Mouse (Mus musculus) lung, postnatal 0 days (tissue): ENCODE measurements at regions not wholly inside any gene's neighbourhood (a gene's known extent, or its start where the extent isn't known, plus 50 kb on each side); places are given as distances from the start of the nearest gene placed in this dataset.

Experiments used
- ATAC-seq: fragments of 200-750 bp; cut with Nextera tagmentation; 2 replicates; pipeline ENCODE4 v1.8.0; 2017; ENCODE audit warnings: moderate library complexity
- DNase-seq: peaks from one replicate; pipeline ENCODE4 v3.0.0-alpha.2; 2016; ENCODE audit warnings: low spot score
- H3K27ac ChIP-seq: fragments of 300-500 bp; sonication (generic); 2 replicates; pipeline ENCODE4 v1.5.1; 2014; ENCODE audit warnings: antibody characterized with exemption, mild to moderate bottlenecking, low read length, mixed read lengths
- H3K27me3 ChIP-seq: fragments of 300-500 bp; sonication (generic); replicated peaks from 2 replicates; pipeline ENCODE4 v1.6.1; 2014; ENCODE audit warnings: low read length, mixed read lengths; ENCODE audit not compliant: insufficient read depth
- H3K36me3 ChIP-seq: fragments of 300-500 bp; sonication (generic); 2 replicates; pipeline ENCODE4 v1.6.1; 2014; ENCODE audit warnings: low read length, mixed read lengths; ENCODE audit not compliant: insufficient read depth
- H3K4me1 ChIP-seq: fragments of 300-500 bp; sonication (generic); 2 replicates; pipeline ENCODE4 v1.6.1; 2014; ENCODE audit warnings: antibody characterized with exemption, low read depth, low read length, mixed read lengths; ENCODE audit not compliant: insufficient read depth
- H3K4me2 ChIP-seq: fragments of 300-500 bp; sonication (generic); replicated peaks from 2 replicates; pipeline ENCODE4 v1.6.1; 2014; ENCODE audit warnings: low read depth, mild to moderate bottlenecking, low read length, moderate library complexity, mixed read lengths
- H3K4me3 ChIP-seq: fragments of 300-500 bp; sonication (generic); 2 replicates; pipeline ENCODE4 v1.5.1; 2014; ENCODE audit warnings: low read depth, low read length
- H3K9ac ChIP-seq: fragments of 300-500 bp; sonication (generic); replicated peaks from 2 replicates; pipeline ENCODE4 v1.6.1; 2014; ENCODE audit warnings: low read depth, mild to moderate bottlenecking
- H3K9me3 ChIP-seq: fragments of 300-500 bp; sonication (generic); 2 replicates; pipeline ENCODE4 v1.6.1; 2016; ENCODE audit warnings: low read length, mixed read lengths
- CTCF ChIP-seq: IDR thresholded peaks from 2 replicates; pipeline ENCODE4 v1.5.1; 2016; ENCODE audit warnings: antibody characterized with exemption, mild to moderate bottlenecking
- EP300 ChIP-seq: IDR thresholded peaks from 2 replicates; pipeline ENCODE4 v1.6.1; 2016; ENCODE audit warnings: antibody characterized with exemption, mild to moderate bottlenecking, control low read depth
- WGBS: fragments of 180-500 bp; shearing (Covaris S2); extraction: QIAGEN DNeasy Blood & Tissue Kit; methylation state at CpG from one replicate; pipeline ENCODE4 v1.1.7; 2014; 5-methylcytosine and 5-hydroxymethylcytosine counted together

GRCm38 (mm10) chr2:11416122-11416521, 137.8 kb downstream of the Pfkfb3 start:
- Histone ChIP-seq H3K9ac (no peak overlapping the region), H3K4me3 (no peak overlapping the region), H3K9me3 (no peaks in the 10 kb centered on the region), H3K27me3 (no peaks in the 10 kb centered on the region), H3K4me2 (no peak overlapping the region), H3K27ac (no peak overlapping the region), H3K36me3 (no peaks in the 10 kb centered on the region), H3K4me1 (no peaks in the 10 kb centered on the region)
- WGBS = 79% methylated on average over 11 of the region's 11 CpGs
- no peak for DNase-seq
- TF ChIP-seq CTCF (no peak), EP300 (no peak)
- no peak for ATAC-seq

- Histone ChIP-seq H3K27ac (no peak overlapping the region), H3K36me3 (no peaks in the 10 kb centered on the region), H3K27me3 (no peaks in the 10 kb centered on the region), H3K4me2 (no peak overlapping the region), H3K4me1 (no peaks in the 10 kb centered on the region), H3K9me3 (no peaks in the 10 kb centered on the region), H3K9ac (no peak overlapping the region), H3K4me3 (no peak overlapping the region)
- ATAC-seq = no peak
- DNase-seq = no peak
- WGBS = 94% methylated on average over 6 of the region's 6 CpGs
- no peak for TF ChIP-seq CTCF
- no peak for TF ChIP-seq EP300
Observed at GRCm38 (mm10) chr2:11412521-11412920, 141.4 kb downstream of the Pfkfb3 start.

DNA sequence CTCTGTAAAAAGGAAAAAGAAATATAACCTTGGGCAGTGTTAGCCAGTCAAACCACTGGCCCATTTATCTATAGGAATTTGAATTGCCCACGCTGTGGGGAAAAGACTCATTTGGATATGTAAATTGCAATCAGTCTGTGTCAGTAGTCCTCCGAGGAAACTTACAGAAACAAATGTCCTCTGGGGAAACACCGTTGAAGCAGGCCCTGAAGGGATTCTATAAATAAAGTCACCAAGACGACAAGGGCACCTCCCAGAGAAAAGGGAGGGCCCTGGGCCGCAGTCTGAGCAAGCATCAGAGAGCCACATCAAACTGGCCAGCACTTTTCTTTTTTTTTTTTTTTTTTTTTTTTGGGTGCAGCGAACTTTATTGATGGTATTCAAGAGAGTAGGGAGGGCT, 145.4 kb downstream of the Pfkfb3 start:
- no peak overlapping the region for H3K27ac ChIP-seq
- no peaks in the 10 kb centered on the region for H3K9me3 ChIP-seq
- H3K9ac ChIP-seq = no peak overlapping the region
- no peak for DNase-seq
- H3K27me3 ChIP-seq = no peaks in the 10 kb centered on the region
- no peak overlapping the region for H3K4me3 ChIP-seq
- no peak for TF ChIP-seq CTCF
- 64% methylated on average over 5 of the region's 6 CpGs for WGBS
- H3K4me1 ChIP-seq = no peaks in the 10 kb centered on the region
- no peak for ATAC-seq
- no peak overlapping the region for H3K4me2 ChIP-seq
- no peaks in the 10 kb centered on the region for H3K36me3 ChIP-seq

- TF ChIP-seq EP300 (no peak), CTCF (no peak)
- H3K9ac ChIP-seq = no peak overlapping the region
- no peaks in the 10 kb centered on the region for H3K9me3 ChIP-seq
- no peak overlapping the region for H3K4me2 ChIP-seq
- H3K27me3 ChIP-seq = no peaks in the 10 kb centered on the region
- WGBS = 58% methylated on average over 1 of the region's 1 CpGs
- no peak overlapping the region for H3K4me3 ChIP-seq
- no peak for ATAC-seq
- no peaks in the 10 kb centered on the region for H3K4me1 ChIP-seq
- DNase-seq = no peak
- no peak overlapping the region for H3K27ac ChIP-seq
- no peaks in the 10 kb centered on the region for H3K36me3 ChIP-seq
Observed at GRCm38 (mm10) chr2:11406103-11406615, 147.7 kb downstream of the Pfkfb3 start.

GRCm38 (mm10) chr2:11402218-11402848, 151.5 kb downstream of the Pfkfb3 start:
- Histone ChIP-seq H3K9ac (no peak overlapping the region), H3K27me3 (no peaks in the 10 kb centered on the region), H3K27ac (peak overlapping the region; percentile 43; the same call in 1 of the 2 replicates), H3K4me1 (peaks cover 5% of the 10 kb centered on the region; the same call in 1 of the 2 replicates), H3K4me2 (no peak overlapping the region), H3K9me3 (no peaks in the 10 kb centered on the region), H3K4me3 (no peak overlapping the region), H3K36me3 (no peaks in the 10 kb centered on the region)
- no peak for TF ChIP-seq CTCF
- peak; percentile 71 for TF ChIP-seq EP300
- ATAC-seq (peak; percentile 57), DNase-seq (peak; percentile 48)
- 53% methylated on average over 10 of the region's 10 CpGs for WGBS

DNA sequence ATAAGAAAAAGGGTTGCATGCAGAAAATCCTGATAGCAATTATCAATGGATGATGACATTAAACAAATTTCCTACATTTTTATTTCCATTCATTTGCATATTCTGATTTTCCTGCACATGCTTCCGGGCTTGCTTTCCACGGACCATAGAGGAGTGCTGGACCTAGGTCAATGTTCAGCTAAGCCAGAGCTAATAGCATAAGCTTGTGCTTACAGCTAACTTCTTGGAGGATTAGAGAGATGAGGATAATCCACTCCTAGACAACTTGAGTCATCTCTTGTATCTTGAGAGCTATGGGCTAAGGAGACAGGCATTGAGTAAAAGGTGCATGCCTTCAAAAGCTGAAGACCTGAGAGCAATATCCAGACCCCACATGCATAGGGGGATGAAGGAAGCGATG, 154.5 kb downstream of the Pfkfb3 start:
- H3K9ac ChIP-seq = no peak overlapping the region
- H3K27me3 ChIP-seq = no peaks in the 10 kb centered on the region
- H3K27ac ChIP-seq = no peak overlapping the region
- H3K36me3 ChIP-seq = no peaks in the 10 kb centered on the region
- no peak overlapping the region for H3K4me3 ChIP-seq
- 86% methylated on average over 3 of the region's 3 CpGs for WGBS
- H3K4me1 ChIP-seq = peaks cover 5% of the 10 kb centered on the region; the same call in 1 of the 2 replicates
- no peak for ATAC-seq
- no peak overlapping the region for H3K4me2 ChIP-seq
- H3K9me3 ChIP-seq = no peaks in the 10 kb centered on the region
- DNase-seq = no peak
- TF ChIP-seq CTCF (no peak), EP300 (no peak)

- DNase-seq (no peak), ATAC-seq (no peak)
- TF ChIP-seq CTCF = no peak
- no peak for TF ChIP-seq EP300
- no peak overlapping the region for H3K9ac ChIP-seq
- no peaks in the 10 kb centered on the region for H3K9me3 ChIP-seq
- 42% methylated on average over 6 of the region's 6 CpGs for WGBS
- peaks cover 5% of the 10 kb centered on the region; the same call in 1 of the 2 replicates for H3K4me1 ChIP-seq
- H3K4me3 ChIP-seq = no peak overlapping the region
- no peaks in the 10 kb centered on the region for H3K36me3 ChIP-seq
- peak overlapping the region; percentile 66 for H3K27ac ChIP-seq
- H3K27me3 ChIP-seq = no peaks in the 10 kb centered on the region
- no peak overlapping the region for H3K4me2 ChIP-seq
Observed at GRCm38 (mm10) chr2:11398949-11399348, 154.9 kb downstream of the Pfkfb3 start.
